Mouse (Mus musculus): ENCODE measurements around the gene Gm8298. TPM values are rescaled to one million over a fixed set of nuclear protein-coding genes. Genes with fewer than 3 reads are reported as not detected.
"Not testable (repeated sequence)": the region's sequence is repeated elsewhere in the genome, so short reads cannot be mapped to it uniquely, and the experiment has no call there.

Gene Gm8298
- polyA plus RNA-seq (2012; rRNA removed): not detected in 2 replicates

- WGBS: 93% methylated on average over 2 of the region's 2 CpGs
- H3K36me3 ChIP-seq (ENCODE audit: control insufficient read depth, insufficient read depth, low read length): no peaks in the 10 kb centered on the region
- H3K4me3 ChIP-seq (ENCODE audit: low read depth, low read length): no peak within 1 kb of the TSS
- TF ChIP-seq POLR2A (IDR thresholded peaks at IDR 0.05; ENCODE audit: low read depth, low read length): no peak
- no peak for TF ChIP-seq CTCF (IDR thresholded peaks at IDR 0.05; ENCODE audit: extremely low read depth, insufficient read length, insufficient replicate concordance, low read depth, low read length)
- H3K27ac ChIP-seq (ENCODE audit: insufficient read depth, low read depth, low read length): no peak within 1 kb of the TSS
- H3K27me3 ChIP-seq (ENCODE audit: control insufficient read depth, insufficient read depth, low read length): no peaks in the 10 kb centered on the region
- H3K4me1 ChIP-seq (ENCODE audit: control insufficient read depth, insufficient read depth, insufficient read length, low read length): no peaks in the 10 kb centered on the region
Observed at GRCm38 (mm10) chr3:59860751-59861150, at the start of gene Gm8298. TSS of gene Gm8298 (plus strand) at chr3:59861051.

- H3K27ac ChIP-seq (ENCODE audit: insufficient read depth, low read depth, low read length): no peak overlapping the region
- no peak for TF ChIP-seq POLR2A (IDR thresholded peaks at IDR 0.05; ENCODE audit: low read depth, low read length)
- H3K4me3 ChIP-seq (ENCODE audit: low read depth, low read length): no peak overlapping the region
- peaks cover 2% of the 10 kb centered on the region; the same call in 1 of the 2 replicates for H3K4me1 ChIP-seq (ENCODE audit: control insufficient read depth, insufficient read depth, insufficient read length, low read length)
- no peaks in the 10 kb centered on the region for H3K27me3 ChIP-seq (ENCODE audit: control insufficient read depth, insufficient read depth, low read length)
- H3K36me3 ChIP-seq (ENCODE audit: control insufficient read depth, insufficient read depth, low read length): no peaks in the 10 kb centered on the region
Observed at GRCm38 (mm10) chr3:59813169-59813568, 47.7 kb upstream of the Gm8298 start.

- WGBS: 14% methylated on average over 2 of the region's 2 CpGs
- Histone ChIP-seq H3K4me1 (ENCODE audit: control insufficient read depth, insufficient read depth, insufficient read length, low read length) (no peaks in the 10 kb centered on the region), H3K27ac (ENCODE audit: insufficient read depth, low read depth, low read length) (no peak overlapping the region), H3K4me3 (ENCODE audit: low read depth, low read length) (no peak overlapping the region), H3K36me3 (ENCODE audit: control insufficient read depth, insufficient read depth, low read length) (no peaks in the 10 kb centered on the region), H3K27me3 (ENCODE audit: control insufficient read depth, insufficient read depth, low read length) (no peaks in the 10 kb centered on the region)
- no peak for TF ChIP-seq POLR2A (IDR thresholded peaks at IDR 0.05; ENCODE audit: low read depth, low read length)
- TF ChIP-seq CTCF (IDR thresholded peaks at IDR 0.05; ENCODE audit: extremely low read depth, insufficient read length, insufficient replicate concordance, low read depth, low read length): no peak
Observed at GRCm38 (mm10) chr3:59870765-59871164, 9.9 kb downstream of the Gm8298 start.

- not testable (repeated sequence) for H3K27me3 ChIP-seq (ENCODE audit: control insufficient read depth, insufficient read depth, low read length); H3K4me3 ChIP-seq (ENCODE audit: low read depth, low read length); H3K36me3 ChIP-seq (ENCODE audit: control insufficient read depth, insufficient read depth, low read length); H3K27ac ChIP-seq (ENCODE audit: insufficient read depth, low read depth, low read length); H3K4me1 ChIP-seq (ENCODE audit: control insufficient read depth, insufficient read depth, insufficient read length, low read length)
- WGBS: 82% methylated on average over 1 of the region's 1 CpGs
Observed at GRCm38 (mm10) chr3:59877601-59878000, 16.8 kb downstream of the Gm8298 start.

- H3K27me3 ChIP-seq (ENCODE audit: control insufficient read depth, insufficient read depth, low read length); H3K36me3 ChIP-seq (ENCODE audit: control insufficient read depth, insufficient read depth, low read length); H3K4me1 ChIP-seq (ENCODE audit: control insufficient read depth, insufficient read depth, insufficient read length, low read length); H3K4me3 ChIP-seq (ENCODE audit: low read depth, low read length); H3K27ac ChIP-seq (ENCODE audit: insufficient read depth, low read depth, low read length): not testable (repeated sequence)
- WGBS: 86% methylated on average over 7 of the region's 7 CpGs
Observed at GRCm38 (mm10) chr3:59879801-59880554, 19.1 kb downstream of the Gm8298 start.

GRCm38 (mm10) chr3:59893276-59893675 lies 32.4 kb downstream of the Gm8298 start:
- H3K4me1 ChIP-seq (ENCODE audit: control insufficient read depth, insufficient read depth, insufficient read length, low read length): no peaks in the 10 kb centered on the region
- TF ChIP-seq CTCF (IDR thresholded peaks at IDR 0.05; ENCODE audit: extremely low read depth, insufficient read length, insufficient replicate concordance, low read depth, low read length) (no peak), POLR2A (IDR thresholded peaks at IDR 0.05; ENCODE audit: low read depth, low read length) (no peak)
- no peaks in the 10 kb centered on the region for H3K36me3 ChIP-seq (ENCODE audit: control insufficient read depth, insufficient read depth, low read length)
- H3K27me3 ChIP-seq (ENCODE audit: control insufficient read depth, insufficient read depth, low read length): no peaks in the 10 kb centered on the region
- H3K27ac ChIP-seq (ENCODE audit: insufficient read depth, low read depth, low read length): no peak overlapping the region
- no peak overlapping the region for H3K4me3 ChIP-seq (ENCODE audit: low read depth, low read length)
- 27% methylated on average over 2 of the region's 2 CpGs for WGBS

- WGBS: 91% methylated on average over 2 of the region's 2 CpGs
- Histone ChIP-seq H3K36me3 (ENCODE audit: control insufficient read depth, insufficient read depth, low read length) (no peaks in the 10 kb centered on the region), H3K4me3 (ENCODE audit: low read depth, low read length) (no peak within 1 kb of the TSS), H3K4me1 (ENCODE audit: control insufficient read depth, insufficient read depth, insufficient read length, low read length) (no peaks in the 10 kb centered on the region), H3K27ac (ENCODE audit: insufficient read depth, low read depth, low read length) (no peak within 1 kb of the TSS), H3K27me3 (ENCODE audit: control insufficient read depth, insufficient read depth, low read length) (no peaks in the 10 kb centered on the region)
- TF ChIP-seq CTCF (IDR thresholded peaks at IDR 0.05; ENCODE audit: extremely low read depth, insufficient read length, insufficient replicate concordance, low read depth, low read length): no peak
Observed at GRCm38 (mm10) chr3:59924914-59925313, 64.1 kb downstream of the Gm8298 start, which contains the start of gene C130079G13Rik. TSS of gene C130079G13Rik (plus strand) at chr3:59925214.

Other genes with a start within 250 kb of the Gm8298 start
- gene Gm5538, start 131.3 kb upstream of the Gm8298 start, polyA plus RNA-seq (2012; rRNA removed): not detected in 2 replicates
- gene C130079G13Rik, start 64.2 kb downstream of the Gm8298 start, polyA plus RNA-seq (2012; rRNA removed): not detected in 2 replicates
- not detected in 2 replicates for gene Aadacl2, start 145.7 kb downstream of the Gm8298 start, polyA plus RNA-seq (2012; rRNA removed)
- 9.2 and 11.0 TPM in 2 replicates for gene Aadac, start 164.7 kb downstream of the Gm8298 start, polyA plus RNA-seq (2012; rRNA removed)
- 0.82 TPM in 1 of 2 replicates, not detected in the other for gene Sucnr1, start 220.8 kb downstream of the Gm8298 start, polyA plus RNA-seq (2012; rRNA removed)